Mouse (Mus musculus): ENCODE data around the gene Ninj2. TPM values are rescaled to one million over a fixed set of nuclear protein-coding genes. Genes with fewer than 3 reads are reported as not detected.

The Ninj2 gene
- polyA plus RNA-seq, 1 experiment from 2014 or later, result not detected

- H3K36me3 ChIP-seq (ENCODE audit: control insufficient read depth, insufficient read depth, low read length), result no peaks in the 10 kb centered on the region
- no peak overlapping the region for H3K4me2 ChIP-seq (ENCODE audit: low read depth, low read length)
- no peaks in the 10 kb centered on the region for H3K4me1 ChIP-seq (ENCODE audit: control insufficient read depth, insufficient read depth, low read length)
- H3K9me3 ChIP-seq (replicated peaks; ENCODE audit: control insufficient read depth, low read length), result no peaks in the 10 kb centered on the region
- no peak for ATAC-seq (ENCODE audit: insufficient read depth, low FRiP score)
- H3K9ac ChIP-seq (ENCODE audit: low read length), result no peak overlapping the region
- WGBS, result 66% methylated on average over 10 of the region's 10 CpGs
- H3K27ac ChIP-seq (ENCODE audit: low read length), result no peak overlapping the region
- no peaks in the 10 kb centered on the region for H3K27me3 ChIP-seq (ENCODE audit: control insufficient read depth, insufficient read depth, low read length)
- H3K4me3 ChIP-seq (replicated peaks; ENCODE audit: low read length), result no peak overlapping the region
These were observed 53.5 kb downstream of the Ninj2 start for GRCm38 (mm10) chr6:120146676-120147075.

- Histone ChIP-seq H3K27ac (ENCODE audit: low read length) (no peak overlapping the region), H3K4me2 (ENCODE audit: low read depth, low read length) (no peak overlapping the region), H3K36me3 (ENCODE audit: control insufficient read depth, insufficient read depth, low read length) (no peaks in the 10 kb centered on the region), H3K27me3 (ENCODE audit: control insufficient read depth, insufficient read depth, low read length) (no peaks in the 10 kb centered on the region), H3K4me1 (ENCODE audit: control insufficient read depth, insufficient read depth, low read length) (no peaks in the 10 kb centered on the region), H3K9ac (ENCODE audit: low read length) (no peak overlapping the region), H3K4me3 (replicated peaks; ENCODE audit: low read length) (no peak overlapping the region), H3K9me3 (replicated peaks; ENCODE audit: control insufficient read depth, low read length) (no peaks in the 10 kb centered on the region)
- no peak for ATAC-seq (ENCODE audit: insufficient read depth, low FRiP score)
- WGBS, result 85% methylated on average over 8 of the region's 8 CpGs
These were observed 54.3 kb downstream of the Ninj2 start for GRCm38 (mm10) chr6:120147411-120147810.

- ATAC-seq (ENCODE audit: insufficient read depth, low FRiP score), result no peak
- no peaks in the 10 kb centered on the region for H3K9me3 ChIP-seq (replicated peaks; ENCODE audit: control insufficient read depth, low read length)
- H3K27ac ChIP-seq (ENCODE audit: low read length), result no peak overlapping the region
- no peaks in the 10 kb centered on the region for H3K27me3 ChIP-seq (ENCODE audit: control insufficient read depth, insufficient read depth, low read length)
- H3K9ac ChIP-seq (ENCODE audit: low read length), result no peak overlapping the region
- H3K4me3 ChIP-seq (replicated peaks; ENCODE audit: low read length), result no peak overlapping the region
- WGBS, result 69% methylated on average over 12 of the region's 12 CpGs
- H3K36me3 ChIP-seq (ENCODE audit: control insufficient read depth, insufficient read depth, low read length), result no peaks in the 10 kb centered on the region
- no peaks in the 10 kb centered on the region for H3K4me1 ChIP-seq (ENCODE audit: control insufficient read depth, insufficient read depth, low read length)
- H3K4me2 ChIP-seq (ENCODE audit: low read depth, low read length), result no peak overlapping the region
These were observed 55.7 kb downstream of the Ninj2 start for GRCm38 (mm10) chr6:120148716-120149392.

GRCm38 (mm10) chr6:120149458-120150120, 56.4 kb downstream of the Ninj2 start:
- ATAC-seq (ENCODE audit: insufficient read depth, low FRiP score), result no peak
- H3K27ac ChIP-seq (ENCODE audit: low read length), result no peak overlapping the region
- WGBS, result 72% methylated on average over 12 of the region's 12 CpGs

GRCm38 (mm10) chr6:120150206-120150605, 57.1 kb downstream of the Ninj2 start:
- Histone ChIP-seq H3K4me1 (ENCODE audit: control insufficient read depth, insufficient read depth, low read length) (no peaks in the 10 kb centered on the region), H3K27me3 (ENCODE audit: control insufficient read depth, insufficient read depth, low read length) (no peaks in the 10 kb centered on the region), H3K4me3 (replicated peaks; ENCODE audit: low read length) (no peak overlapping the region), H3K36me3 (ENCODE audit: control insufficient read depth, insufficient read depth, low read length) (no peaks in the 10 kb centered on the region), H3K9me3 (replicated peaks; ENCODE audit: control insufficient read depth, low read length) (no peaks in the 10 kb centered on the region), H3K27ac (ENCODE audit: low read length) (no peak overlapping the region), H3K9ac (ENCODE audit: low read length) (no peak overlapping the region), H3K4me2 (ENCODE audit: low read depth, low read length) (no peak overlapping the region)
- no peak for ATAC-seq (ENCODE audit: insufficient read depth, low FRiP score)
- 68% methylated on average over 3 of the region's 3 CpGs for WGBS

More at GRCm38 (mm10) chr6:120149458-120150120, 56.4 kb downstream of the Ninj2 start:
- no peaks in the 10 kb centered on the region for H3K9me3 ChIP-seq (replicated peaks; ENCODE audit: control insufficient read depth, low read length)
- no peaks in the 10 kb centered on the region for H3K27me3 ChIP-seq (ENCODE audit: control insufficient read depth, insufficient read depth, low read length)
- H3K36me3 ChIP-seq (ENCODE audit: control insufficient read depth, insufficient read depth, low read length), result no peaks in the 10 kb centered on the region
- H3K4me2 ChIP-seq (ENCODE audit: low read depth, low read length), result no peak overlapping the region
- H3K9ac ChIP-seq (ENCODE audit: low read length), result no peak overlapping the region
- no peaks in the 10 kb centered on the region for H3K4me1 ChIP-seq (ENCODE audit: control insufficient read depth, insufficient read depth, low read length)
- no peak overlapping the region for H3K4me3 ChIP-seq (replicated peaks; ENCODE audit: low read length)

GRCm38 (mm10) chr6:120151616-120152053, 58.5 kb downstream of the Ninj2 start:
- H3K4me2 ChIP-seq (ENCODE audit: low read depth, low read length), result no peak overlapping the region
- H3K4me3 ChIP-seq (replicated peaks; ENCODE audit: low read length), result no peak overlapping the region
- no peaks in the 10 kb centered on the region for H3K4me1 ChIP-seq (ENCODE audit: control insufficient read depth, insufficient read depth, low read length)
- H3K9ac ChIP-seq (ENCODE audit: low read length), result no peak overlapping the region
- ATAC-seq (ENCODE audit: insufficient read depth, low FRiP score), result no peak
- H3K9me3 ChIP-seq (replicated peaks; ENCODE audit: control insufficient read depth, low read length), result no peaks in the 10 kb centered on the region
- no peak overlapping the region for H3K27ac ChIP-seq (ENCODE audit: low read length)
- no peaks in the 10 kb centered on the region for H3K27me3 ChIP-seq (ENCODE audit: control insufficient read depth, insufficient read depth, low read length)
- H3K36me3 ChIP-seq (ENCODE audit: control insufficient read depth, insufficient read depth, low read length), result no peaks in the 10 kb centered on the region
- 67% methylated on average over 3 of the region's 3 CpGs for WGBS

- Histone ChIP-seq H3K9me3 (replicated peaks; ENCODE audit: control insufficient read depth, low read length) (no peaks in the 10 kb centered on the region), H3K4me2 (ENCODE audit: low read depth, low read length) (no peak overlapping the region), H3K27ac (ENCODE audit: low read length) (no peak overlapping the region), H3K4me1 (ENCODE audit: control insufficient read depth, insufficient read depth, low read length) (no peaks in the 10 kb centered on the region), H3K4me3 (replicated peaks; ENCODE audit: low read length) (no peak overlapping the region), H3K36me3 (ENCODE audit: control insufficient read depth, insufficient read depth, low read length) (no peaks in the 10 kb centered on the region), H3K27me3 (ENCODE audit: control insufficient read depth, insufficient read depth, low read length) (no peaks in the 10 kb centered on the region), H3K9ac (ENCODE audit: low read length) (no peak overlapping the region)
- WGBS, result 75% methylated on average over 24 of the region's 26 CpGs
- no peak for ATAC-seq (ENCODE audit: insufficient read depth, low FRiP score)
These were observed 59.9 kb downstream of the Ninj2 start for GRCm38 (mm10) chr6:120152739-120153696.

- no peak for ATAC-seq (ENCODE audit: insufficient read depth, low FRiP score)
- 64% methylated on average over 5 of the region's 5 CpGs for WGBS
- peaks cover 5% of the 10 kb centered on the region for H3K4me1 ChIP-seq (ENCODE audit: control insufficient read depth, insufficient read depth, low read length)
- no peak overlapping the region for H3K9ac ChIP-seq (ENCODE audit: low read length)
- H3K27ac ChIP-seq (ENCODE audit: low read length), result no peak overlapping the region
- no peaks in the 10 kb centered on the region for H3K36me3 ChIP-seq (ENCODE audit: control insufficient read depth, insufficient read depth, low read length)
- no peak overlapping the region for H3K4me3 ChIP-seq (replicated peaks; ENCODE audit: low read length)
- H3K9me3 ChIP-seq (replicated peaks; ENCODE audit: control insufficient read depth, low read length), result no peaks in the 10 kb centered on the region
- no peaks in the 10 kb centered on the region for H3K27me3 ChIP-seq (ENCODE audit: control insufficient read depth, insufficient read depth, low read length)
- no peak overlapping the region for H3K4me2 ChIP-seq (ENCODE audit: low read depth, low read length)
These were observed 61.6 kb downstream of the Ninj2 start for GRCm38 (mm10) chr6:120154526-120155309.

Data from stomach, embryonic 16.5 days (tissue).